Mouse (Mus musculus) CH12.LX (cell line): Measurements from ENCODE around the gene Stx8. TPM values are rescaled to one million over a fixed set of nuclear protein-coding genes. Genes with fewer than 3 reads are reported as not detected.

Source experiments
- DNase-seq: peaks from one replicate; pipeline ENCODE4 v3.0.0-alpha.2; 2013; ENCODE audit errors: extremely low read depth
- H3K27ac ChIP-seq: 2 replicates; pipeline ENCODE4 v1.5.1; 2012; ENCODE audit warnings: low read depth, mild to moderate bottlenecking, control low read depth, moderate library complexity; ENCODE audit not compliant: insufficient read depth
- H3K27me3 ChIP-seq: replicated peaks from 2 replicates; pipeline ENCODE3; 2012; ENCODE audit warnings: inconsistent platforms
- H3K36me3 ChIP-seq, 2 experiments: replicated peaks in 1 of 2; 2 replicates each; pipeline versions ENCODE3 to v1.6.1; 2012; ENCODE audit warnings: inconsistent platforms in 1 of 2, low read length in 1 of 2, mild to moderate bottlenecking in 1 of 2, mixed read lengths in 1 of 2, moderate library complexity in 1 of 2; ENCODE audit not compliant: control insufficient read depth in 1 of 2, insufficient read depth in 1 of 2
- H3K4me1 ChIP-seq, 2 experiments: 2 replicates each; pipeline ENCODE4 v1.6.1; 2012; ENCODE audit warnings: inconsistent platforms in 1 of 2, moderate library complexity in 1 of 2; ENCODE audit not compliant: insufficient read depth in 2 of 2, control insufficient read depth in 1 of 2
- H3K4me2 ChIP-seq: 2 replicates; pipeline ENCODE4 v1.6.1; 2012; ENCODE audit warnings: low read depth, mild to moderate bottlenecking, control low read depth; ENCODE audit not compliant: poor library complexity, insufficient read depth, severe bottlenecking
- H3K4me3 ChIP-seq, 3 experiments: fragments of 150-350 bp in 1 of 3; sonication (generic) in 1 of 3; replicated peaks in 1 of 3; 2 replicates each; pipeline versions ENCODE3 to v1.5.1; 2011 to 2012; ENCODE audit warnings: low read depth in 2 of 3, low read length in 2 of 3, mild to moderate bottlenecking in 2 of 3, moderate library complexity in 2 of 3, control low read depth in 1 of 3, improper control_type of control experiment in 1 of 3, inconsistent platforms in 1 of 3, mixed read lengths in 1 of 3; ENCODE audit not compliant: poor library complexity in 1 of 3
- H3K79me2 ChIP-seq: replicated peaks from 2 replicates; pipeline ENCODE4 v1.6.1; 2012; ENCODE audit warnings: mild to moderate bottlenecking, moderate library complexity; ENCODE audit not compliant: control insufficient read depth, poor library complexity, insufficient read depth, severe bottlenecking; ENCODE audit errors: extremely low read depth
- H3K9ac ChIP-seq: 2 replicates; pipeline ENCODE4 v1.6.1; 2012; ENCODE audit warnings: low read depth, mild to moderate bottlenecking, control low read depth, moderate library complexity; ENCODE audit not compliant: insufficient read depth
- H3K9me3 ChIP-seq: replicated peaks from 2 replicates; pipeline ENCODE3; 2012; ENCODE audit warnings: low read length, inconsistent platforms, mixed read lengths
- CHD1 ChIP-seq: IDR thresholded peaks from 2 replicates; pipeline ENCODE4 v1.6.1; 2012; ENCODE audit warnings: low read depth, low read length, improper control_type of control experiment, inconsistent platforms
- CHD2 ChIP-seq: IDR thresholded peaks from 2 replicates; pipeline ENCODE4 v1.6.1; 2011; ENCODE audit warnings: low read length, improper control_type of control experiment
- E2F4 ChIP-seq: IDR thresholded peaks from 2 replicates; pipeline ENCODE4 v1.6.1; 2011; ENCODE audit warnings: low read depth, low read length, improper control_type of control experiment; ENCODE audit not compliant: insufficient replicate concordance
- ELF1 ChIP-seq: IDR thresholded peaks from 2 replicates; pipeline ENCODE4 v1.6.1; 2014; ENCODE audit warnings: low read depth, mild to moderate bottlenecking, inconsistent platforms, low read length, improper control_type of control experiment
- EP300 ChIP-seq: IDR thresholded peaks from 2 replicates; pipeline ENCODE4 v1.6.1; 2011; ENCODE audit warnings: low read length, improper control_type of control experiment
- ETS1 ChIP-seq: conservative IDR thresholded peaks from 2 replicates; pipeline ENCODE4 v1.6.1; 2012; ENCODE audit warnings: low read depth, mild to moderate bottlenecking, inconsistent platforms, low read length, improper control_type of control experiment, moderate library complexity
- GABPA ChIP-seq: IDR thresholded peaks from 2 replicates; pipeline ENCODE4 v1.6.1; 2012; ENCODE audit warnings: low read depth, low read length, improper control_type of control experiment, inconsistent platforms; ENCODE audit not compliant: insufficient replicate concordance
- JUN ChIP-seq: IDR thresholded peaks from 2 replicates; pipeline ENCODE4 v1.6.1; 2011; ENCODE audit warnings: low read depth, mild to moderate bottlenecking, low read length, improper control_type of control experiment, moderate library complexity; ENCODE audit not compliant: insufficient read depth
- KAT2A ChIP-seq: IDR thresholded peaks from 2 replicates; pipeline ENCODE4 v1.6.1; 2012; ENCODE audit warnings: low read length, improper control_type of control experiment, inconsistent platforms; ENCODE audit not compliant: insufficient replicate concordance
- MAFK ChIP-seq: IDR thresholded peaks from 2 replicates; pipeline ENCODE4 v1.6.1; 2011; ENCODE audit warnings: low read length, improper control_type of control experiment; ENCODE audit not compliant: insufficient replicate concordance
- MEF2A ChIP-seq: IDR thresholded peaks from 2 replicates; pipeline ENCODE4 v1.6.1; 2014; ENCODE audit warnings: low read depth, mild to moderate bottlenecking, inconsistent platforms, low read length, improper control_type of control experiment, borderline replicate concordance
- MYC ChIP-seq: IDR thresholded peaks from 2 replicates; pipeline ENCODE4 v1.6.1; 2011; ENCODE audit warnings: low read depth, mild to moderate bottlenecking, improper control_type of control experiment, low read length
- NELFE ChIP-seq: IDR thresholded peaks from 2 replicates; pipeline ENCODE4 v1.6.1; 2011; ENCODE audit warnings: low read depth, low read length, improper control_type of control experiment
- NRF1 ChIP-seq: IDR thresholded peaks from 2 replicates; pipeline ENCODE4 v1.6.1; 2014; ENCODE audit warnings: low read depth, mild to moderate bottlenecking, inconsistent platforms, low read length, improper control_type of control experiment, moderate library complexity
- PAX5 ChIP-seq: IDR thresholded peaks from 2 replicates; pipeline ENCODE4 v1.6.1; 2012; ENCODE audit warnings: low read length, inconsistent platforms, mixed read lengths
- POLR2A ChIP-seq: IDR thresholded peaks from 2 replicates; pipeline ENCODE4 v1.6.1; 2011; ENCODE audit warnings: low read depth, mild to moderate bottlenecking, improper control_type of control experiment, low read length
- POLR2AphosphoS2 ChIP-seq: IDR thresholded peaks from 2 replicates; pipeline ENCODE4 v1.6.1; 2011; ENCODE audit warnings: low read depth, low read length, improper control_type of control experiment
- SIN3A ChIP-seq: IDR thresholded peaks from 2 replicates; pipeline ENCODE4 v1.6.1; 2012; ENCODE audit warnings: low read length, improper control_type of control experiment, inconsistent platforms
- TBP ChIP-seq: conservative IDR thresholded peaks from 2 replicates; pipeline ENCODE4 v1.6.1; 2011; ENCODE audit warnings: low read depth, low read length, improper control_type of control experiment
- TCF12 ChIP-seq: IDR thresholded peaks from 2 replicates; pipeline ENCODE4 v1.6.1; 2014; ENCODE audit warnings: low read depth, mild to moderate bottlenecking, inconsistent platforms, low read length, improper control_type of control experiment
- UBTF ChIP-seq: IDR thresholded peaks from 2 replicates; pipeline ENCODE4 v1.6.1; 2012; ENCODE audit warnings: low read depth, mild to moderate bottlenecking, inconsistent platforms, low read length, improper control_type of control experiment, moderate library complexity
- USF2 ChIP-seq: conservative IDR thresholded peaks from 2 replicates; pipeline ENCODE4 v1.6.1; 2011; ENCODE audit warnings: low read depth, low read length, improper control_type of control experiment
- ZC3H11A ChIP-seq: IDR thresholded peaks from 2 replicates; pipeline ENCODE4 v1.6.1; 2012; ENCODE audit warnings: low read depth, mild to moderate bottlenecking, inconsistent platforms, low read length, improper control_type of control experiment
- ZKSCAN1 ChIP-seq: IDR thresholded peaks from 2 replicates; pipeline ENCODE4 v1.6.1; 2012; ENCODE audit warnings: low read depth, inconsistent platforms, low read length, improper control_type of control experiment, borderline replicate concordance
- ZNF384 ChIP-seq: IDR thresholded peaks from 2 replicates; pipeline ENCODE4 v1.6.1; 2012; ENCODE audit warnings: low read depth, low read length, improper control_type of control experiment, inconsistent platforms
- dilution Hi-C: fragments of 300-500 bp; cut with MboI; formaldehyde crosslinking; loops from 2 replicates; pipeline ENCODE4 v1.14.3; 2020; ENCODE audit warnings: low sequenced_read_pairs; ENCODE audit not compliant: extremely low pct_unique_long_range_greater_than_20kb, extremely low pct_ligation_motif_present
- in situ Hi-C: fragments of 300-500 bp; cut with MboI; formaldehyde crosslinking; loops from 3 replicates; pipeline ENCODE4 v1.14.3; 2019; ENCODE audit warnings: low sequenced_read_pairs, low pct_ligation_motif_present, low pct_unique_long_range_greater_than_20kb, mixed read lengths
- polyA plus RNA-seq: library from polyadenylated mRNA; unstranded; fragments of >175 nt; gene quantifications from 2 replicates; pipeline ENCODE4 v1.2.1, GENCODE M21; 2012; ENCODE audit warnings: low read depth; ENCODE audit not compliant: insufficient read length
- total RNA-seq, 2 experiments: library from RNA; depleted of rRNA; stranded (reverse); fragments of 300-350 nt in 1 of 2; fragments of >200 nt in 1 of 2; gene quantifications; 2 replicates each; pipeline ENCODE4 v1.2.3; 2012 to 2014

Stx8 gene
- total and polyA plus RNA-seq, 3 experiments: 31.8 to 57.9 (median 35.2) TPM

DNA sequence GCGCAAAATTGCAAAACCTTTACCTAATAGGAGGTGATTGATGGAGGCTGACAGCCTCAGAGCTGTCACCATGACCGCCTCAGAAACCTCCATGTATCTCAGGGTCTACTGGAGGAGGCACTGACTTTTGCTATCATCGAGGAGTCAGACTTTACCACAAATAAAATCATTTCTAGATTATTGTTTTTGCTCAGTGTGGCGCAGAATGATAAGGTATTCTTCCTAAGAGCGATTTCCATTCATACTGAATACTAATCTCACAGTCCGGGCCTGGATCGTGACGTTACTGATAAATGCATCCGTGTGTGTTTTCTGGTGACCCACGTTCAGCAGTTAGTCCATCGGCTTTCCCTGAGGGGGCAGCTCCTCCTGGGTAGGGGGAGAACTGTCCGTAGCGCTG, 153.1 kb downstream of the Stx8 start:
- Histone ChIP-seq H3K9ac (no peak overlapping the region), H3K27ac (no peak overlapping the region), H3K9me3 (no peaks in the 10 kb centered on the region), H3K79me2 (no peaks in the 10 kb centered on the region), H3K4me3 (no peak overlapping the region), H3K27me3 (no peaks in the 10 kb centered on the region), H3K4me1 (peaks cover 5 to 33% of the 10 kb centered on the region in 2 experiments; a peak in 3 of 4 replicates), H3K4me2 (no peak overlapping the region), H3K36me3 (peaks cover 0 to 14% of the 10 kb centered on the region in 2 experiments)
- no peak for DNase-seq
- dilution Hi-C loops: no loop called here
- in situ Hi-C loops: no loop called here
- TF ChIP-seq CHD1 (no peak), CHD2 (no peak), MEF2A (no peak), ETS1 (no peak), EP300 (no peak), ZNF384 (no peak), E2F4 (no peak), TBP (no peak), PAX5 (no peak), KAT2A (no peak), TCF12 (no peak), ZC3H11A (no peak), POLR2AphosphoS2 (no peak), UBTF (no peak), JUN (no peak), ELF1 (no peak), NELFE (no peak), MAFK (no peak), MYC (no peak)
- TF ChIP-seq, all 38 proteins: peak for 0

DNA sequence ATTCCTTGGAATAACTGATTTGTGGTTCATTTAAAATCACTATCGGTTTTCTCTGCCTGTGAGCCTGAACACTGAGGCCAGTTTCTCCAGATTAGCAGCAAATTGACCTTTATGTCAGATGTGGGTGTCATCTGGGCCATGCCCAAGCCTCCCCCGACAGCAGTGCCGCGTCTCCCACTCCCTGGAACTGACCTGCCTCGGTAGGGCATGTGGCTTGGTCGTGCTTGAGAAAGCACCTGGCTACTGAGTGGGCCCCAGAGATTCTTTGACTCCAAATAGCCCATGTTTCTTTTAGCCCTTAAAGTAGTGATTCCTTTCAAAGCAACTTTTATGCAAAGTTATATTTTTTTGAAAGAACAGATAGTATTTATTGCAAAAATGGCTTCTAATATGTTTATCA, 155.3 kb downstream of the Stx8 start:
- Histone ChIP-seq H3K4me3 (no peak overlapping the region), H3K79me2 (no peaks in the 10 kb centered on the region), H3K9ac (no peak overlapping the region), H3K9me3 (no peaks in the 10 kb centered on the region), H3K36me3 (peaks cover 0 to 18% of the 10 kb centered on the region in 2 experiments), H3K4me2 (no peak overlapping the region), H3K27me3 (no peaks in the 10 kb centered on the region), H3K4me1 (peaks cover 5 to 33% of the 10 kb centered on the region in 2 experiments; a peak in 3 of 4 replicates), H3K27ac (no peak overlapping the region)
- no peak for TF ChIP-seq POLR2AphosphoS2
- no peak for TF ChIP-seq ZKSCAN1
- no peak for TF ChIP-seq TCF12
- no peak for TF ChIP-seq TBP
- TF ChIP-seq NRF1: no peak
- TF ChIP-seq MAFK: no peak
- TF ChIP-seq POLR2A: no peak
- TF ChIP-seq CHD1: no peak
- TF ChIP-seq SIN3A: no peak
- TF ChIP-seq KAT2A: no peak
- no peak for TF ChIP-seq CHD2
- TF ChIP-seq GABPA: no peak
- TF ChIP-seq USF2: no peak
- TF ChIP-seq ELF1: no peak
- in situ Hi-C loops (no loop called here), dilution Hi-C loops (no loop called here)
- DNase-seq: no peak
